Mouse (Mus musculus): ENCODE measurements around the gene Lgr6. TPM values are rescaled to one million over a fixed set of nuclear protein-coding genes. Genes with fewer than 3 reads are reported as not detected.

Gene Lgr6
- polyA plus RNA-seq, 1 experiment from 2014 or later: 0.76 TPM

DNA sequence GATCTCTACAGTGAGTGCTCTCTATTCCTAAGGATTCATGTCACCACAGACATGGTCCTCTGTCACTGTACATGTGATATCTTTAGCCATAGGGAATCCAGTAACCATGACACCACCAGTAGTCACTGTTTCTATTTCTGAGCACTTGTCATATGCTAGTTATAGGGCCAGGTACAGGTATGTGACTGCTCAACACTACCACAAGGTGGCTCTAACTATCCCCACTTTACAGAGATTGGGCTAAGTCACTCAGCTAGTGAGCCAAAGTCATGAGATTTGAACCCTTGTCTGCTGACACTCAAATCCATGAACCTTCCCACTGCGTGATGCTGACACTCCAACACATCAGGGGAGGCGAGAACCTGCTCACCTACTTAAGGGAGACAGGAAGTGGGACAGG, 75.0 kb downstream of the Lgr6 start:
- Histone ChIP-seq H3K36me3 (ENCODE audit: insufficient read depth, low read length) (no peaks in the 10 kb centered on the region), H3K27ac (ENCODE audit: low read length) (no peak overlapping the region), H3K9me3 (ENCODE audit: low read length) (peaks cover 9% of the 10 kb centered on the region), H3K4me3 (ENCODE audit: low read length) (no peak overlapping the region), H3K9ac (replicated peaks; ENCODE audit: low read length) (no peak overlapping the region), H3K27me3 (ENCODE audit: insufficient read depth, low read length) (no peaks in the 10 kb centered on the region), H3K4me1 (ENCODE audit: insufficient read depth, low read length) (no peaks in the 10 kb centered on the region), H3K4me2 (replicated peaks; ENCODE audit: low read depth, low read length) (no peak overlapping the region)
- 79% methylated on average over 2 of the region's 2 CpGs for WGBS
- ATAC-seq (ENCODE audit: low FRiP score, low TSS enrichment): no peak

DNA sequence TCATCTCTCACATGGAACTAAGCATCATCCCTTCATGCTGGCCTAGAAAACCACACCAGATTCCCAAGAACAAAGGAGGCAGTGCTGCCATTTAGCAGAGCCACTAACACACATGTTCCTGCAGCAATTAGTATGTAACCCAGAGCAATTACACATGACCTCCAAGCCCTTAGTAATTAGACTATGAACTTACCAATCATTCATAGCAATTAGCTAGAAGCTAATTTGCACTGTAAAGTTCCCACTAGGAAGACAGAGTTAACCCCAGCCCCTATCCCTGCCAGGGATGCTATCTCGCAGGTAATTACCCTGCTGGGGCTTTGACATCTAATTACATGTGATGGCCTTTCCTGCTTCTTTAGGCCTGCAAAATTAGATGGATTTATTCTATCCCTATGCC, 78.8 kb downstream of the Lgr6 start:
- Histone ChIP-seq H3K36me3 (ENCODE audit: insufficient read depth, low read length) (no peaks in the 10 kb centered on the region), H3K4me2 (replicated peaks; ENCODE audit: low read depth, low read length) (no peak overlapping the region), H3K27ac (ENCODE audit: low read length) (no peak overlapping the region), H3K4me3 (ENCODE audit: low read length) (no peak overlapping the region), H3K27me3 (ENCODE audit: insufficient read depth, low read length) (peaks cover 7% of the 10 kb centered on the region; the same call in 1 of the 2 replicates), H3K9me3 (ENCODE audit: low read length) (peaks cover 9% of the 10 kb centered on the region), H3K9ac (replicated peaks; ENCODE audit: low read length) (no peak overlapping the region), H3K4me1 (ENCODE audit: insufficient read depth, low read length) (peaks cover 5% of the 10 kb centered on the region)
- 85% methylated on average over 1 of the region's 1 CpGs for WGBS
- ATAC-seq (ENCODE audit: low FRiP score, low TSS enrichment): no peak

DNA sequence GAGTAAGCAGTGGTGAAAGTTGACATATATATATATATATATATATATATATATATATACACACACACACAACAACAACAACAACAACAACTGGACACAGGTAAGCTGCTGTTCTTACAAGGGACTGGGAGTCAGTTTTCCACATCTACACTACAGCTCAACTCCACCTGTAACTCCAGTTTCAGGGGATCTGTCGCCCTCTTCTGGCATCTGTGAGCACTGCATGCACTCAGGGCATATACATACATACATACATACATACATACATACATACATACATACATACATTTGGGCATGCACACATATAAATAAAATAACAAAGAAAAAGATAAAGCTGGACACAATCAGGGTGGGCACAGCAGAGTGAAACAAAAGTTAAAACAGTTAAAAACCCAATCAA, 81.5 kb downstream of the Lgr6 start:
- no peak overlapping the region for H3K4me3 ChIP-seq (ENCODE audit: low read length)
- 80% methylated on average over 1 of the region's 1 CpGs for WGBS
- no peak for ATAC-seq (ENCODE audit: low FRiP score, low TSS enrichment)

DNA sequence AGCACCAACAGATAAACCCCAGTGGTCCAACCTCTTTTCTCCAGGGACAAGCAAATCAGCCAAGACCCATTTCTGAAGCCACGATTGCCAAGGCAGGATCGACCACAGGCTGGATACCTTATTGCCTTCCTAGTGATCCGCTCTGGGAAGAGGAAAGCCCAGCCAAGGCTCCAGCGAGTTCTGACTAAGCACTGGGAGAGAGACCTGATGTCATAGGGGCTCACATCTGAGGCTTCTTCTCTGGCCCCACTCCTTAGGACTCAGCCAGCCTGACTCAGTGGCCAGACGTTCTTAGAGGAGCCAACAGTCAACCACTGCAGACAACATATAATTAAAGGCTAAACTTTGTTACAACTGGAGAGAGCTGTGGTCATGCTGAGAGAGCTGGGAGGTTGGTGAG, 83.1 kb downstream of the Lgr6 start:
- H3K4me3 ChIP-seq (ENCODE audit: low read length): no peak overlapping the region
- no peak overlapping the region for H3K27ac ChIP-seq (ENCODE audit: low read length)
- H3K4me2 ChIP-seq (replicated peaks; ENCODE audit: low read depth, low read length): no peak overlapping the region
- H3K4me1 ChIP-seq (ENCODE audit: insufficient read depth, low read length): peaks cover 26% of the 10 kb centered on the region
- no peak overlapping the region for H3K9ac ChIP-seq (replicated peaks; ENCODE audit: low read length)
- peaks cover 10% of the 10 kb centered on the region; the same call in 1 of the 2 replicates for H3K27me3 ChIP-seq (ENCODE audit: insufficient read depth, low read length)
- no peaks in the 10 kb centered on the region for H3K36me3 ChIP-seq (ENCODE audit: insufficient read depth, low read length)
- 77% methylated on average over 5 of the region's 5 CpGs for whole genome bisulfite sequencing
- no peak for ATAC-seq (ENCODE audit: low FRiP score, low TSS enrichment)
- H3K9me3 ChIP-seq (ENCODE audit: low read length): no peaks in the 10 kb centered on the region

More for the DNA sequence above, 81.5 kb downstream of the Lgr6 start:
- Histone ChIP-seq H3K27ac (ENCODE audit: low read length) (no peak overlapping the region), H3K36me3 (ENCODE audit: insufficient read depth, low read length) (no peaks in the 10 kb centered on the region), H3K9me3 (ENCODE audit: low read length) (peaks cover 9% of the 10 kb centered on the region), H3K4me1 (ENCODE audit: insufficient read depth, low read length) (peaks cover 25% of the 10 kb centered on the region), H3K9ac (replicated peaks; ENCODE audit: low read length) (no peak overlapping the region), H3K4me2 (replicated peaks; ENCODE audit: low read depth, low read length) (no peak overlapping the region), H3K27me3 (ENCODE audit: insufficient read depth, low read length) (peaks cover 7% of the 10 kb centered on the region; the same call in 1 of the 2 replicates)

DNA sequence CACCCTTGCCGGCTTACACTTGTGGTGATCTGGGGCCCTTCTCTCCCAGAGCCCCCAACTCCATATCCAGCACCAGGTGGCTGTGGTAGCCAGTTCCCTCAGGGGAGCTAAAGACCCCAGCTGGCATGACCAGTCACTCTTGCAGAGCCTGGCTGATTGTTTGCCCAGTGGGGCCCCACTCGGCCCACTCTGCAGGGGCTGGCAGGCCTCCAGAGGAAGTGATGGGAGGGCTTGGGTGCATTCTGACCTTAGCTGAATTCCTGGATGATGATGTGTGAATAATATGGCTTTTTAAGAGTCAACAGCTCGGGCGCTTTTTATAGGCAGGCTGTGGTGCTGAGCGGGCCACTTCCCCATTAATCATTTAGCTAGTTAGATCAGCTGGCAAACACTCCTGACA, 84.1 kb downstream of the Lgr6 start:
- H3K9ac ChIP-seq (replicated peaks; ENCODE audit: low read length): no peak overlapping the region
- peaks cover 26% of the 10 kb centered on the region for H3K4me1 ChIP-seq (ENCODE audit: insufficient read depth, low read length)
- 10% methylated on average over 5 of the region's 5 CpGs for WGBS
- H3K36me3 ChIP-seq (ENCODE audit: insufficient read depth, low read length): no peaks in the 10 kb centered on the region
- peaks cover 10% of the 10 kb centered on the region; the same call in 1 of the 2 replicates for H3K27me3 ChIP-seq (ENCODE audit: insufficient read depth, low read length)
- peak overlapping the region; percentile 12; the same call in 1 of the 2 replicates for H3K27ac ChIP-seq (ENCODE audit: low read length)
- H3K4me2 ChIP-seq (replicated peaks; ENCODE audit: low read depth, low read length): no peak overlapping the region
- H3K4me3 ChIP-seq (ENCODE audit: low read length): no peak overlapping the region
- H3K9me3 ChIP-seq (ENCODE audit: low read length): no peaks in the 10 kb centered on the region
- peak; percentile 53; the same call in 1 of the 2 replicates for ATAC-seq (ENCODE audit: low FRiP score, low TSS enrichment)

DNA sequence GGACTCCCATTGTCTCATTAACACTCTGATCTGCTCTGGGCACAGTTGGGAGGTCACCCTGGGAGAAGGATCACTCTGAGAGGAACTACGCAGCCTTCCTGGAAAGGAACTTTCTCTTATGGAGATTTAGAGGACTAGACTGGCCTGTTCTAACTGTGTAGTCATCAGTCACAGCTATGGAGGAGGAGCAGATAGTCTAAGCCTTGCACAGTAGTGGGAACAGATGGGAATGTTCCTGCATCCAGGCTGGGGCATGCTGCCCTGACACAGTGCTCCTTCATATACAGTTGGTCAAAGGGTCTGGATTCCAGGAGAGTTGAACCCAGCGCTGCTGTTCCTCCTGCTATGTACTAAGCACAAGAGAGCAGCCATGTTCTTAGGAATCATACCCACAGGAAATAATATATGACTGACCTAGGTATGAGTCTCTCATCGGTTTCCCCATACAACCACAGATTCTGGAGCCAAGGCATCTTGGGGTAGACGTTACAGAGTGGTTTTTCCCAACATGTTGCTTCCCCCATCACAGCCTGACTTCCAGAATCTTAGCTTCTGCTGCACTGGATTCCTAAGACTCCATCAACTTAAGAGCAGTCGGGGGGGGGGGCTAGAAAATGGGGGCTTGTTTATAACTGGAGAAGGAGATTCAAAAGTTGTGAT, 84.7 kb downstream of the Lgr6 start:
- H3K27me3 ChIP-seq (ENCODE audit: insufficient read depth, low read length): peaks cover 10% of the 10 kb centered on the region; the same call in 1 of the 2 replicates
- no peaks in the 10 kb centered on the region for H3K36me3 ChIP-seq (ENCODE audit: insufficient read depth, low read length)
- peaks cover 26% of the 10 kb centered on the region for H3K4me1 ChIP-seq (ENCODE audit: insufficient read depth, low read length)
- peak; percentile 52; the same call in 1 of the 2 replicates for ATAC-seq (ENCODE audit: low FRiP score, low TSS enrichment)
- H3K9ac ChIP-seq (replicated peaks; ENCODE audit: low read length): no peak overlapping the region
- H3K9me3 ChIP-seq (ENCODE audit: low read length): no peaks in the 10 kb centered on the region
- no peak overlapping the region for H3K4me3 ChIP-seq (ENCODE audit: low read length)
- 0 out of 2 replicates have a peak overlapping the region, but pooled peaks have one; percentile 12 for H3K27ac ChIP-seq (ENCODE audit: low read length)
- H3K4me2 ChIP-seq (replicated peaks; ENCODE audit: low read depth, low read length): no peak overlapping the region
- 63% methylated on average over 5 of the region's 5 CpGs for WGBS

DNA sequence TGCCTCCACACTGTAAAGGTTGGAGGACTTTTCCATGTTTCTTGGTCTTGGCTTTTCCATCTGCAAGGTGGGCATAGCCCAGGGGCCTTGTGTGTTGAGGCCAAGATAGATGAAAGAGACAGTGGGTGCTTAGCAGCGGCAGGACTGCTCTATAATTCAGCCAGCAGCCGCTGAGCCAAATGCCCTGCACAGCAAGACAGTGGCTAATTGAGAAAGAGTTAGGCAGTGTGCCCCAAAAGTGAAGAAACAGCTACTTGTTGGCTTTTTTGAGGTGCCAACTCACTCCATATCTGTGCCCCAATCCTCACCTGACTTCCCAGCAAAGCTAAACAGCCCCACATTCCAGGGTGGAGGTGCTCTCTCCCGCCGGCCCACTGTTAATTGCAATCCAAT, 85.3 kb downstream of the Lgr6 start:
- Histone ChIP-seq H3K9ac (replicated peaks; ENCODE audit: low read length) (no peak overlapping the region), H3K27ac (ENCODE audit: low read length) (no peak overlapping the region), H3K9me3 (ENCODE audit: low read length) (no peaks in the 10 kb centered on the region), H3K36me3 (ENCODE audit: insufficient read depth, low read length) (no peaks in the 10 kb centered on the region), H3K27me3 (ENCODE audit: insufficient read depth, low read length) (peaks cover 8% of the 10 kb centered on the region; the same call in 1 of the 2 replicates), H3K4me2 (replicated peaks; ENCODE audit: low read depth, low read length) (no peak overlapping the region), H3K4me1 (ENCODE audit: insufficient read depth, low read length) (peaks cover 31% of the 10 kb centered on the region), H3K4me3 (ENCODE audit: low read length) (no peak overlapping the region)
- ATAC-seq (ENCODE audit: low FRiP score, low TSS enrichment): no peak
- WGBS: 49% methylated on average over 4 of the region's 4 CpGs

DNA sequence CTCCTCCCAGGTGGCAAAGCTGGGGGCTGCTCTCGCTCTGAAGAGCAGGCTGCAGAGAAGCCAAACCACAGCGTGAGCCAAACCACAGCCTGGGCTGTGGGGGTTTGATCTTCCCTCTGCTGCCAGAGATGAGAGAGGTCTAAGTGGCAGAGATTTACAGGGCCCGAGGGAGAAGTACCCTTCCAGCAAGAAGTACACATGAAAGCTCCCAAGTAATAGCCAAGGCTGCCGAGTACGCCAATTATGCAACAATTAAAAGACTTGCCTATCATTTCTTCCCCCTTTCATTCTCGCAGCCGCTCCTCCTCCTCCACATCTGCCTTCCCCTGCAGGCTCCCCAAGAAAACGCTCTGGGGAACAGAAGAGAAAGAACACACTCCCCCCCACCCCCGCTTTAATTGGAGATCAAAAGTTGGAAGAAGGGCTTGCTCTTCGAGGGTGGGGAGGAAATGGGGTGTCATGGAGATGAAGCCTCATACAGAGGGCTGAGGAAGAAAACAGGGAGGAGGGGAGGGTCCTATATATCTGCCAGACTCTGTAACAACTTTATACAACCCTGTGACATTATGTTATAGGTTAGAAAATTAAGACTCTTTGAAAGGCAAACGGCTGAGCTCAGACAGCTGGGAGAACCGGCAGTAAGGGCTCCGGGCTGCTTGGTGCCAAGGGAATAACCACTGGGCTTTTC, 85.8 kb downstream of the Lgr6 start:
- H3K4me1 ChIP-seq (ENCODE audit: insufficient read depth, low read length): peaks cover 35% of the 10 kb centered on the region
- H3K27ac ChIP-seq (ENCODE audit: low read length): no peak overlapping the region
- H3K36me3 ChIP-seq (ENCODE audit: insufficient read depth, low read length): no peaks in the 10 kb centered on the region
- peak; percentile 30 for ATAC-seq (ENCODE audit: low FRiP score, low TSS enrichment)
- no peak overlapping the region for H3K4me2 ChIP-seq (replicated peaks; ENCODE audit: low read depth, low read length)
- H3K4me3 ChIP-seq (ENCODE audit: low read length): no peak overlapping the region
- H3K27me3 ChIP-seq (ENCODE audit: insufficient read depth, low read length): peaks cover 6% of the 10 kb centered on the region; the same call in 1 of the 2 replicates
- no peak overlapping the region for H3K9ac ChIP-seq (replicated peaks; ENCODE audit: low read length)
- H3K9me3 ChIP-seq (ENCODE audit: low read length): no peaks in the 10 kb centered on the region
- WGBS: 8% methylated on average over 13 of the region's 13 CpGs

DNA sequence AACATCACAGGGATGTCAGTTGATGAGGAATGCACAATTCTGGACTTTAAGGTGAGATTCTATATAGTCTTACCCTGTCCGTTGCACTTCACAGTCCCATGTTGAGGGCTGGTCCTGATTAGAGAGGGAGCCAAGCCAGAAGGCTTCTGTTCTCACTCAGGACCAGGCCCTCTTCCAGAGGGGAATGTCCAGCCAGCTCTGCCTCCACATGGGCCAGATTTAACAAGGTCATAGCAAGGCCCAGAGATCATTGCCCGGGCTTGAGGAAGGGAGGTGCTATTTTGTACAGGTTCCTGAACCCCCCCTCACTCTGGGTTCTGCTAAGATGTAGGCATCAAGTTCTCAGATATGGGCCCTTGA, 87.4 kb downstream of the Lgr6 start:
- Histone ChIP-seq H3K9ac (replicated peaks; ENCODE audit: low read length) (no peak overlapping the region), H3K4me2 (replicated peaks; ENCODE audit: low read depth, low read length) (no peak overlapping the region), H3K4me1 (ENCODE audit: insufficient read depth, low read length) (peaks cover 35% of the 10 kb centered on the region), H3K4me3 (ENCODE audit: low read length) (no peak overlapping the region), H3K27me3 (ENCODE audit: insufficient read depth, low read length) (peaks cover 12% of the 10 kb centered on the region; the same call in 1 of the 2 replicates), H3K27ac (ENCODE audit: low read length) (no peak overlapping the region), H3K36me3 (ENCODE audit: insufficient read depth, low read length) (no peaks in the 10 kb centered on the region), H3K9me3 (ENCODE audit: low read length) (no peaks in the 10 kb centered on the region)
- no peak for ATAC-seq (ENCODE audit: low FRiP score, low TSS enrichment)
- 86% methylated on average over 2 of the region's 2 CpGs for WGBS
